Mouse (Mus musculus): ENCODE measurements around the gene Pbdc1. TPM values are rescaled to one million over a fixed set of nuclear protein-coding genes. Genes with fewer than 3 reads are reported as not detected.
A peak's percentile ranks its signal among the peaks of the same experiment; 100 is the strongest.
"Not testable (repeated sequence)": the region's sequence is repeated elsewhere in the genome, so short reads cannot be mapped to it uniquely, and the experiment has no call there.

Pbdc1 gene
- total RNA-seq (2021) = 10 to 100 TPM; 14.3 to 16.9 TPM
- long read RNA-seq, experiment 1, transcript Pbdc1-201 (6 exons, 2,638 nt) = major isoform, 17 of 34 reads
- long read RNA-seq, experiment 1, partial matches to known transcripts = 0 of 34 reads
- long read RNA-seq, experiment 1, other reads (novel, unspliced or antisense) = 13 of 34 reads
- long read RNA-seq, experiment 2, transcript Pbdc1-201 (6 exons, 2,638 nt) = major isoform, 18 of 28 reads
- long read RNA-seq, experiment 2, partial matches to known transcripts = 0 of 28 reads
- long read RNA-seq, experiment 2, other reads (novel, unspliced or antisense) = 8 of 28 reads

GRCm38 (mm10) chrX:105079615-105080092 lies at the start of gene Pbdc1:
TSS of gene Pbdc1 (plus strand) at chrX:105079756.
- peak; percentile 88 for DNase-seq

GRCm38 (mm10) chrX:105037666-105038065 lies 41.9 kb upstream of the Pbdc1 start:
- DNase-seq = no peak

DNA sequence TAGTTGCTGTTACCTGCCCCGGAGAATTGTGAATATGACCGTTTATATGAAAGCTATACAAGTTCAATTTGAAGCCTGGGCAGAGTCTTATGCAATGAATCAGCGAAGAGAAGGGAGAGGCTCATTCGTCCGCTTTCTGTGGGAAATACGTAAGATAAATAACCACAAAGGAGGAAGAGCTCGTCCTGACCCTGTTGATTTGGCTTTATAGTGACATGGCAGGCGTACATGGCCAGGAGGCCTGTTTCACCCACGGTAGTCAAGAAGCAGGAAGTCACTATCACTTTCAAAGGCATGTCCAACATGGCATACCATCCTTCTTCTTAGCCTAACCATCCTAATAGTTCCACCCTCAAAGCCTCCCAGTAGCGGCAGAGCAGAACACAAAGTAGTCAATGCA lies 15.3 kb upstream of the Pbdc1 start:
- DNase-seq = no peak

DNA sequence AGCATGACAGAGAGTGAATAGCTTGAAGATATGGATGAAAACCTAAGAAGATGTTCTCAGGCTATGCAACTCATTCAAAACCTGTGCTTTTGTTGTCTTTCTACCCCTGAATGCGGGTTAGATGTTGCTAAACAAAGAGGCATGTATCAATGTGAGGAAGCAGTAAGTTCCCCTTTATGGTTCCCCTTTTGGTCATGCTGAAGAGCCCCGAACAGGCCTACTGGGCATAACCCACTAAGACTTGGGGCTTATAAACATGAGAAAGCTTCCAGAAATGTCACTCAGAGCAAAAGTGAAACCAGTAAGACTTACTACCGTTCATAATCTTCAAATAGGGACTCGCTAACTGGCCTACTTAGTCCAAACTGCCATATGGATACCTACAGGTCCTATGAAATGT lies 14.8 kb upstream of the Pbdc1 start:
- DNase-seq = no peak

- peak; percentile 75 for DNase-seq
These were observed 9.7 kb upstream of the Pbdc1 start for GRCm38 (mm10) chrX:105069671-105070503.

DNA sequence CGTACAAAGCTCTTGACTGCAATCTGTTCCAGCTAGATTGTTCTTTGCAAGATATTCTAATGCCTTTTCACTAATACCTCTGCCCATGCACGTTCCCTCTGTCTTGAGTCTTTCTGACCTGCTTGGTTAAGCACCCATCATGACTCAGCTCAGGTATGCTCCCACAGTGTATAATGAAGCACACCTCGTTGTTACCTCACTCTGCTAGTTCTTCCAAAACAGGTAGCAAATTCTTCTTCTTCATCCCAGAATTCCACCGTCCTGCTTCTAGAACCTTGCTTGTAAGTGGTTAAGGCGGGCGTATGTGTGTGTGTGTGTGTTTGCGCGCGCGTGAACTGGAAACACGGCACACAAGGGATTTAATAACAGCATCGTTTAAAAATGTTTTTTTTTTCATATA lies 405 bp upstream of the Pbdc1 start:
- DNase-seq = no peak

GRCm38 (mm10) chrX:105080096-105080495 lies 540 bp downstream of the Pbdc1 start:
- DNase-seq = no peak

DNA sequence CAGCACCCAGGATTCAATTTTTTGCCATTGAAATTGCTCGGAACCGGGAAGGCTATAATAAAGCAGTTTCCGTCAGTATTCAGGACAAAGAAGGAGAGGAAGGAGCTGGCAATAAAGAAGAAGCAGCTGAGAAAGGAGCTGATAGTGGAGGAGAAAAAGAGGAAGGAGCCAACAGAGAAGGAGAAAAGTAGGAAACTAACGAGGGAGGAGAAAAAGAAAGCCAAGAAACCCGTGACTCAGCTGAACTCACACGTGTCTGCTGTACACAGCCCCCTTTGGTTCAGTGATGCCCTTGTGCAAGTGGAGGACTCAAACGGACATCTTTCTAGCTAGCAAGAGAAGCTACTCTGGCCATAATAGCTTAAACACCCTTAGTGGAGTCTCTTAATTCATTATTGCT lies 3.5 kb downstream of the Pbdc1 start:
- DNase-seq = not testable (repeated sequence)

DNA sequence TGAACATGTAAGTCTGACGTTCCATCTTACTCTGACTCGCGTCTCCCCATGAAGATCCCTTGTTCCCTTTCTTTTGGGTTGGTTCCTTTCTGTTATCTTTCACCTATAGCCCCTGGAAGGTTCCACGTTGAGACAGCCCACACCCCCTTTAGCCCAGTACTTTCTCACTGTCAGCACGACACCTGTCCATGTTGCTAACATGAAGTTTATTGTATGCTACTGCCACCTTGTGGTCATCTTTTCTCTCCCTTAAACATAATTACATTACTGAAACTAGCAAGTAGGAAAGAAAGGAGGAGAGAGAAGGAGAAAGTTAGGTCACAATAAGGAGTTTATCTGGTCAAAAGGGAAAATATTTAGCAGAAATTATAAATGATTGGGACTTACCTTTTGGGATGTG lies 24.6 kb downstream of the Pbdc1 start:
- peak; percentile 6 for DNase-seq

GRCm38 (mm10) chrX:105114994-105115393 lies 35.4 kb downstream of the Pbdc1 start:
- no peak for DNase-seq

GRCm38 (mm10) chrX:105120275-105121226 lies 41.0 kb downstream of the Pbdc1 start, which contains the start of gene Magee1:
TSS of gene Magee1 (plus strand) at chrX:105120378.
- peak; percentile 81 for DNase-seq

- DNase-seq = peak; percentile 78
These were observed 41.8 kb downstream of the Pbdc1 start for GRCm38 (mm10) chrX:105121227-105121865.

DNA sequence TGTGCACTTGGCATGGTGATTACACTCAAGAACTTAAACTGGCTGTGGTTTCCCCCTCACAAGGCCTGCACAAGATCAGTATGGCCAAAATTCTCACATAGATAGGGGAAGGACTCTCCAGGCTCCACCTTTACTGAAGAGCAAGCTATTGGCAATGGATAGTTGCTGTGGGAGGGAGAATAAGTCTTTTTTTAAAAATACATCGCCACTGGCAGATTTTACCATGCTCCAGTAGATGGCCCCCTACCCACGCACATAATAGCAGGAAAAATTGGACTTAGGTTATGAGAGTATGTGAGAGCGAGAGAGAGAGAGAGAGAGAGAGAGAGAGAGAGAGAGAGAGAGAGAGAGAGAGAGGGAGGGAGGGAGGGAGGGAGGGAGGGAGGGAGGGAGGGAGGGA lies 45.3 kb downstream of the Pbdc1 start:
- peak; percentile 2 for DNase-seq

DNA sequence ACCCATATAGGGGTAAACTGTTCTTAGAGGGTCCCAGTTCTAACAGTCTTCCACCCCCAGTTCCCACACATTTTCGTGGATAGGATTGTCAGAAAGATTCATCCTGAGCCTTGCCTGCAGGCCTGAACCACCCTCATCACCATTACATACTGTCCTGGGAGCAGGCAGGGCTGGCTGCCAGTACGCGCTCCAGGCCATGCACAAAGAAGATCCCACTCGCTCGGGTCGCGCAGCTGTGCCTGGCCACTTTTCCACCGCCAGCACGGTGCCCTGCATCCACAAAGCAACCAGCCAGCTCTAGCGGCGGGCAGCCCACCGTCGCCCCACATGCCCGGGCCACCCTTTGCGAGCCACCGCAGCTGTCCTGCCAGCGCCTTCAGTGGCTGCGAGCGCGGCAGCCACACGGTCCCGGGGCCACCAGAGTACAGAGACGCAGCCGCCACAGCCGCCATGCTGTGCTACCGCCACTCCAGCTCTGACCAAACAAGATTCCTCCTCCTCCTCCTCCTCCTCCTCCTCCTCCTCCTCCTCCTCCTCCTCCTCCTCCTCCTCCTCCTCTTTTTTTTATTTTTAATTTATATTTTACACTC lies 72.4 kb downstream of the Pbdc1 start:
- DNase-seq = no peak

DNA sequence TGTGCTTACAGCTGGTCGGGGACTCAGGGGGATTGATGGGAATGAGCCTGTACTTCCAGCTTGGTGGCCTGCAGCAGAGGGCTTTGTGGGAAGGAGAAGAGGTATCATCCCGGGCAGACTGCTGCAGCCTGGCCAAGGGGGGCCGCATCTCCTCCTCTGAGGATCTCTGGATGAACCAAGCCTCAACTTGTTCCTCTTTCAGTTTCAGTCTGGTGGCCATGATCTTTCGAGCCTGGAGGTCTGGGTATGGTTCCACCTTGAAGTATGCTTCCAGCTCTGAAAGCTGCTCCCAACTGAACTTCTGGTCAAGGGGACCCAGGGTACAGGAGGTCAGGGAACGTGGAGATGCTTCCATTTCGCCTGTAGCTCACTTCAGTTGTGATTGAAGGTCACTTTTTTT lies 85.5 kb downstream of the Pbdc1 start:
- DNase-seq = not testable (repeated sequence)

Other genes with a start within 250 kb of the Pbdc1 start
- gene Magee2, start 222.5 kb upstream of the Pbdc1 start, total RNA-seq (2021) = under 1 TPM; 0.21 to 0.33 TPM
- gene Magee1, start 40.6 kb downstream of the Pbdc1 start, total RNA-seq (2021) = 10 to 100 TPM; 10.4 to 14.6 TPM

All from adrenal gland, postnatal 10 days (tissue).